Mouse (Mus musculus): ENCODE measurements around the gene Nfat5.

DNA sequence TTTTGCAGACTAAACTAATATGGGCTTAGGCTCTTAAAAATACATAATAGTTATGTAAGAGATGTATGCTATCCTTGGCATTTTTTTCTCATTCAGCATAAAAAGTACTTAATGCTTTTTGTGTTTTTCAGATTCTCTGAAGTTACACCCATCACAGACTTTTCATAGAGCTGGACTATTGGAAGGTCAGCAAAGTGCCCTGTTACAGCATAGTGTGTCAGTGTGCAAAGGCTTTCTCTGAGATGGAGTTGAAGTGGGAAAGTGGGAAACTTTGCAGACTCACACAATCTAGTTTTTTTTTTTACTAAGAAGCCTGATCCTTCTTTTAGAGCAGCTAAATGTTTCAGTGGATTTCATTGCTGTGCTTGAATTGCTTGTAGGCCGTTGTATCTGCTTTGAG, 2.2 kb downstream of the Nfat5 start:
- TF ChIP-seq CTCF (IDR thresholded peaks at IDR 0.05; ENCODE audit: low read depth) (no peak), EP300 (optimal IDR thresholded peaks at IDR 0.05) (no peak)

Measured in stomach, postnatal 0 days (tissue).